Mouse (Mus musculus) neural tube, embryonic 10.5 days (tissue): ENCODE measurements around the gene Mpc1.
A peak's percentile ranks its signal among the peaks of the same experiment; 100 is the strongest.
"Not testable (repeated sequence)": the region's sequence is repeated elsewhere in the genome, so short reads cannot be mapped to it uniquely, and the experiment has no call there.

Experiments used
- DNase-seq: peaks from one replicate; pipeline ENCODE4 v3.0.0-alpha.2; 2017; ENCODE audit warnings: low spot score; ENCODE audit errors: extremely low spot score

The Mpc1 gene

GRCm38 (mm10) chr17:8278356-8278755 lies 4.3 kb upstream of the Mpc1 start:
- DNase-seq: no peak

GRCm38 (mm10) chr17:8283526-8284253 lies 986 bp downstream of the Mpc1 start:
- DNase-seq: peak; percentile 94

- no peak for DNase-seq
Measured at GRCm38 (mm10) chr17:8284254-8284661, 1.6 kb downstream of the Mpc1 start.

- no peak for DNase-seq
Measured at GRCm38 (mm10) chr17:8285056-8285455, 2.4 kb downstream of the Mpc1 start.

GRCm38 (mm10) chr17:8286987-8287386 lies 4.3 kb downstream of the Mpc1 start:
- DNase-seq: no peak

- DNase-seq: no peak
Measured at GRCm38 (mm10) chr17:8289993-8290679, 7.4 kb downstream of the Mpc1 start.

- no peak for DNase-seq
Measured at GRCm38 (mm10) chr17:8290736-8291135, 8.0 kb downstream of the Mpc1 start.

- no peak for DNase-seq
Measured at GRCm38 (mm10) chr17:8295825-8296224, 13.1 kb downstream of the Mpc1 start.

GRCm38 (mm10) chr17:8296313-8296844 lies 13.7 kb downstream of the Mpc1 start:
- no peak for DNase-seq

- no peak for DNase-seq
Measured at GRCm38 (mm10) chr17:8297746-8298145, 15.0 kb downstream of the Mpc1 start.

GRCm38 (mm10) chr17:8298281-8298680 lies 15.6 kb downstream of the Mpc1 start:
- no peak for DNase-seq

GRCm38 (mm10) chr17:8299524-8299923 lies 16.8 kb downstream of the Mpc1 start:
- DNase-seq: no peak

- no peak for DNase-seq
Measured at GRCm38 (mm10) chr17:8301515-8301914, 18.8 kb downstream of the Mpc1 start.

- DNase-seq: no peak
Measured at GRCm38 (mm10) chr17:8302772-8303438, 20.2 kb downstream of the Mpc1 start.

GRCm38 (mm10) chr17:8303671-8304070 lies 21.0 kb downstream of the Mpc1 start:
- DNase-seq: no peak

GRCm38 (mm10) chr17:8305801-8306200 lies 23.1 kb downstream of the Mpc1 start:
- DNase-seq: no peak

- DNase-seq: peak; percentile 97
Measured at GRCm38 (mm10) chr17:8310838-8311614, 28.3 kb downstream of the Mpc1 start, which contains the start of gene Sft2d1. Gene Sft2d1, plus strand, starts transcription at chr17:8311102.

GRCm38 (mm10) chr17:8311751-8312150 lies 29.0 kb downstream of the Mpc1 start:
- no peak for DNase-seq

GRCm38 (mm10) chr17:8313976-8314375 lies 31.3 kb downstream of the Mpc1 start:
- DNase-seq: no peak

GRCm38 (mm10) chr17:8316251-8316650 lies 33.5 kb downstream of the Mpc1 start:
- DNase-seq: no peak

- not testable (repeated sequence) for DNase-seq
Measured at GRCm38 (mm10) chr17:8326877-8327276, 44.2 kb downstream of the Mpc1 start.
